Mouse (Mus musculus) forebrain, embryonic 11.5 days (tissue): ENCODE measurements at regions not wholly inside any gene's neighbourhood (a gene's known extent, or its start where the extent isn't known, plus 50 kb on each side); places are given as distances from the start of the nearest gene placed in this dataset.

ENCODE experiments used
- ATAC-seq: fragments of 200-750 bp; cut with Nextera tagmentation; replicated peaks from 2 replicates; pipeline ENCODE4 v1.8.0; 2017; ENCODE audit warnings: moderate TSS enrichment; ENCODE audit not compliant: low FRiP score
- DNase-seq: peaks from one replicate; pipeline ENCODE4 v3.0.0-alpha.2; 2017; ENCODE audit warnings: low spot score
- H3K27ac ChIP-seq: fragments of 300-500 bp; sonication (generic); 2 replicates; pipeline ENCODE4 v1.5.1; 2014; ENCODE audit warnings: low read depth, low read length
- H3K27me3 ChIP-seq: fragments of 300-500 bp; sonication (generic); 2 replicates; pipeline ENCODE4 v1.6.1; 2014; ENCODE audit warnings: mild to moderate bottlenecking, low read length, mixed read lengths; ENCODE audit not compliant: control insufficient read depth, insufficient read depth
- H3K36me3 ChIP-seq: fragments of 300-500 bp; sonication (generic); 2 replicates; pipeline ENCODE4 v1.6.1; 2014; ENCODE audit warnings: mild to moderate bottlenecking, low read length, moderate library complexity, mixed read lengths; ENCODE audit not compliant: control insufficient read depth, insufficient read depth
- H3K4me1 ChIP-seq: fragments of 300-500 bp; sonication (generic); replicated peaks from 2 replicates; pipeline ENCODE4 v1.6.1; 2014; ENCODE audit warnings: low read length, mixed read lengths; ENCODE audit not compliant: control insufficient read depth, insufficient read depth
- H3K4me2 ChIP-seq: fragments of 300-500 bp; sonication (generic); 2 replicates; pipeline ENCODE4 v1.6.1; 2014; ENCODE audit warnings: low read depth, mild to moderate bottlenecking, low read length, moderate library complexity, mixed read lengths; ENCODE audit not compliant: severe bottlenecking
- H3K4me3 ChIP-seq: fragments of 300-500 bp; sonication (generic); 2 replicates; pipeline ENCODE4 v1.5.1; 2014; ENCODE audit warnings: low read depth, low read length
- H3K9ac ChIP-seq: fragments of 300-500 bp; sonication (generic); 2 replicates; pipeline ENCODE4 v1.6.1; 2014; ENCODE audit warnings: low read length
- H3K9me3 ChIP-seq: fragments of 300-500 bp; sonication (generic); 2 replicates; pipeline ENCODE4 v1.6.1; 2016; ENCODE audit warnings: low read length, mixed read lengths; ENCODE audit not compliant: control insufficient read depth
- WGBS: fragments of 180-500 bp; shearing (Covaris S2); extraction: QIAGEN DNeasy Blood & Tissue Kit; methylation state at CpG from one replicate; pipeline ENCODE4 v1.1.7; 2014; 5-methylcytosine and 5-hydroxymethylcytosine counted together

- no peak overlapping the region for H3K4me3 ChIP-seq
- DNase-seq (no peak), ATAC-seq (no peak)
- no peak overlapping the region for H3K27ac ChIP-seq
- no peak overlapping the region for H3K4me2 ChIP-seq
- 79% methylated on average over 5 of the region's 5 CpGs for WGBS
- no peaks in the 10 kb centered on the region for H3K27me3 ChIP-seq
- no peaks in the 10 kb centered on the region for H3K4me1 ChIP-seq
- no peaks in the 10 kb centered on the region for H3K36me3 ChIP-seq
- no peaks in the 10 kb centered on the region for H3K9me3 ChIP-seq
- H3K9ac ChIP-seq, result no peak overlapping the region
These were observed 3051.4 kb upstream of the Lrrc6 start for GRCm38 (mm10) chr15:69552062-69552628.

GRCm38 (mm10) chr15:69551012-69551411 lies 3050.3 kb upstream of the Lrrc6 start:
- no peaks in the 10 kb centered on the region for H3K4me1 ChIP-seq
- no peaks in the 10 kb centered on the region for H3K36me3 ChIP-seq
- H3K27me3 ChIP-seq, result no peaks in the 10 kb centered on the region
- WGBS, result 84% methylated on average over 1 of the region's 1 CpGs
- no peak overlapping the region for H3K9ac ChIP-seq
- no peaks in the 10 kb centered on the region for H3K9me3 ChIP-seq
- no peak overlapping the region for H3K4me3 ChIP-seq
- H3K27ac ChIP-seq, result no peak overlapping the region
- no peak for DNase-seq
- H3K4me2 ChIP-seq, result no peak overlapping the region
- no peak for ATAC-seq

GRCm38 (mm10) chr15:69526441-69527094 lies 3025.9 kb upstream of the Lrrc6 start:
- no peak for DNase-seq
- no peak for ATAC-seq
- no peak overlapping the region for H3K4me3 ChIP-seq
- no peaks in the 10 kb centered on the region for H3K4me1 ChIP-seq
- 66% methylated on average over 6 of the region's 6 CpGs for WGBS
- no peak overlapping the region for H3K9ac ChIP-seq
- H3K9me3 ChIP-seq, result no peaks in the 10 kb centered on the region
- no peaks in the 10 kb centered on the region for H3K36me3 ChIP-seq
- no peak overlapping the region for H3K4me2 ChIP-seq
- no peak overlapping the region for H3K27ac ChIP-seq
- H3K27me3 ChIP-seq, result no peaks in the 10 kb centered on the region

- Histone ChIP-seq H3K27ac (no peak overlapping the region), H3K27me3 (no peaks in the 10 kb centered on the region), H3K36me3 (no peaks in the 10 kb centered on the region), H3K9me3 (no peaks in the 10 kb centered on the region), H3K4me3 (no peak overlapping the region), H3K4me1 (no peaks in the 10 kb centered on the region), H3K4me2 (no peak overlapping the region), H3K9ac (no peak overlapping the region)
- 55% methylated on average over 5 of the region's 5 CpGs for WGBS
- ATAC-seq (peak; percentile 72), DNase-seq (no peak)
These were observed 2983.8 kb upstream of the Lrrc6 start for GRCm38 (mm10) chr15:69484421-69485074.

GRCm38 (mm10) chr15:69483096-69483495 lies 2982.4 kb upstream of the Lrrc6 start:
- 83% methylated on average over 2 of the region's 2 CpGs for WGBS
- Histone ChIP-seq H3K27me3 (no peaks in the 10 kb centered on the region), H3K4me1 (no peaks in the 10 kb centered on the region), H3K4me3 (no peak overlapping the region), H3K27ac (no peak overlapping the region), H3K9ac (no peak overlapping the region), H3K9me3 (no peaks in the 10 kb centered on the region), H3K4me2 (no peak overlapping the region), H3K36me3 (no peaks in the 10 kb centered on the region)
- DNase-seq, result no peak
- no peak for ATAC-seq

GRCm38 (mm10) chr15:69481087-69481486 lies 2980.4 kb upstream of the Lrrc6 start:
- Histone ChIP-seq H3K36me3 (no peaks in the 10 kb centered on the region), H3K4me3 (no peak overlapping the region), H3K9me3 (no peaks in the 10 kb centered on the region), H3K9ac (no peak overlapping the region), H3K27me3 (no peaks in the 10 kb centered on the region), H3K4me1 (no peaks in the 10 kb centered on the region), H3K27ac (no peak overlapping the region), H3K4me2 (no peak overlapping the region)
- ATAC-seq (no peak), DNase-seq (no peak)
- WGBS, result 89% methylated on average over 3 of the region's 3 CpGs

- 91% methylated on average over 3 of the region's 3 CpGs for WGBS
- ATAC-seq (no peak), DNase-seq (no peak)
These were observed 2976.3 kb upstream of the Lrrc6 start for GRCm38 (mm10) chr15:69477050-69477449.

GRCm38 (mm10) chr15:69469566-69469965 lies 2968.9 kb upstream of the Lrrc6 start:
- WGBS, result 84% methylated on average over 1 of the region's 1 CpGs
- DNase-seq, result no peak
- no peaks in the 10 kb centered on the region for H3K4me1 ChIP-seq
- H3K36me3 ChIP-seq, result no peaks in the 10 kb centered on the region
- no peaks in the 10 kb centered on the region for H3K9me3 ChIP-seq
- H3K27me3 ChIP-seq, result no peaks in the 10 kb centered on the region
- no peak overlapping the region for H3K4me3 ChIP-seq
- no peak overlapping the region for H3K4me2 ChIP-seq
- no peak overlapping the region for H3K27ac ChIP-seq
- no peak for ATAC-seq
- H3K9ac ChIP-seq, result no peak overlapping the region

More at GRCm38 (mm10) chr15:69477050-69477449, 2976.3 kb upstream of the Lrrc6 start:
- no peaks in the 10 kb centered on the region for H3K27me3 ChIP-seq
- H3K27ac ChIP-seq, result no peak overlapping the region
- no peak overlapping the region for H3K4me2 ChIP-seq
- no peak overlapping the region for H3K4me3 ChIP-seq
- H3K9ac ChIP-seq, result no peak overlapping the region
- H3K9me3 ChIP-seq, result no peaks in the 10 kb centered on the region
- no peaks in the 10 kb centered on the region for H3K36me3 ChIP-seq
- H3K4me1 ChIP-seq, result no peaks in the 10 kb centered on the region
